Mouse (Mus musculus): ENCODE data around the gene Gm27027. TPM values are rescaled to one million over a fixed set of nuclear protein-coding genes. Genes with fewer than 3 reads are reported as not detected.

Gene Gm27027
- total RNA-seq (2017): not detected in 2 replicates

DNA sequence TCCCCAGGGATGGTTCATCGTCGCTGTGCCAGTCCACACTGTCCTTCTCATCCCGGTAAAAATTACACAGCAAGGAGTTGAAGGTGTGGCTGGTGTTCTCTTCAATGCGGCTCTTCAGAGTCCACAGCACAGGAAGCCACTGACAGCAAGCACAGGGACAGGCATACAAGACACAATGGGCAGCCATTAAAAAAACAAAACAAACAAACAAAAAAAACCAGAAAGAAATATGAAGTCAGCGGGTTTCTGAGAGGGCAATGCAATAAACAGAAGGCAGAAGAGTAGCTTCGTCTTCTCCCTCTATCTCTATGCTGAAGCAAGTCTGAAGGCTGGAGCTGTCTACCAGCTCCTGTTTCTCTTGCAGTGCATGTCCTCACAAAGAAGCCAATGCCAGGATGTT is at the start of gene Gm27027:
Gene Gm27027, minus strand, starts transcription at position 101 of the 400 bp plus-strand sequence.
- ATAC-seq (ENCODE audit: extremely low read depth, insufficient number of reproducible peaks, low FRiP score, poor library complexity, severe bottlenecking): no peak

DNA sequence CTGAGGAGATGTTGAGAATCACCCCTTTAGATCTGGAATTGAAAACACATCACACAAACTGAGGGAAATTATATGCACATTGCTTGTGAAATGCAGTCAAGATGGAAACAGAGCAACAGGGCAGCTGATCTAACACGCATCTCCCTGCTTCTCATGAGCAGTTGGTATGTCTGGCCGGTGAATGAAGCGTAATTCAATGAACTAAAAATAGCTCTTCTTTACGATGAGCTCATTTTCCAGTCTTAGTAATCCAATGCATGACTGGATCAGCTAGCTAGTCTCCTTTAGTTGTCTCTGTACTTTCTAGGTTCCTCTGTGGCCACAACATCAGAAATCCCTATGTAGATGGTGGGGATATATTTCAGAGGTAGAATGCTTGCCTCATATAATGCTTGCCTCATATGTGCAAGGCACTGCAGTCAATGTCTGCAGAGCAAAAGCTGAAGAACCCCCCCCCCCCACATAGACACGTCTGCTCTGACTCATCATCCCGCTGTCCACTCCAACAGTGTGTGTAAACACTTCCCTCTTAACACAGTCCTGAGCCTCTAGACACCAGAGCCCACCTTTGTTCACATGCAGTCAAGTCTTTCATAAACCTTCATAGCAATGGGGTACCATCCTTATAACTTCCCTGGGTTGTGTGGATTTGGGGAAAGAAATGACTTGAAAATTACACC is 49.4 kb upstream of the Gm27027 start:
- ATAC-seq (ENCODE audit: extremely low read depth, insufficient number of reproducible peaks, low FRiP score, poor library complexity, severe bottlenecking): no peak

DNA sequence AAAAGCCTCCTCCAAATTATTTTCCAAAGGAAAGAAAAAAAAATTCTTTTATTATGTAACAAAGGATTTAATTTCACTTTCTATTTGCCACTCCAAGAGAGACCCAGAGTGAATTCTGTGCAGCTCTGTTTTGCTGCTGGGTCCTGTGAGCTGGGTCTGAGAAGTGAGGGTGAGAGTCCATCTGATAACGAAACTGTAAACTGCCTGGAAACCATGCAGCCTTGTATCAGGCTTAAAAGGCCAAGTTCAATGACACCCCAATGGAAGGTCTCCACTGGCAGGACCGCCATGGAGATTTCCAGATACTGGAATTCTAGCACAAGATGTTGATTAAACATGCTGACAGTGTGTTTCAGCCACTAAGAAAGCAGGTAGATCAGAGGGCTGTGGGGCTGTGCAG is 48.0 kb upstream of the Gm27027 start:
- ATAC-seq (ENCODE audit: extremely low read depth, insufficient number of reproducible peaks, low FRiP score, poor library complexity, severe bottlenecking): no peak

DNA sequence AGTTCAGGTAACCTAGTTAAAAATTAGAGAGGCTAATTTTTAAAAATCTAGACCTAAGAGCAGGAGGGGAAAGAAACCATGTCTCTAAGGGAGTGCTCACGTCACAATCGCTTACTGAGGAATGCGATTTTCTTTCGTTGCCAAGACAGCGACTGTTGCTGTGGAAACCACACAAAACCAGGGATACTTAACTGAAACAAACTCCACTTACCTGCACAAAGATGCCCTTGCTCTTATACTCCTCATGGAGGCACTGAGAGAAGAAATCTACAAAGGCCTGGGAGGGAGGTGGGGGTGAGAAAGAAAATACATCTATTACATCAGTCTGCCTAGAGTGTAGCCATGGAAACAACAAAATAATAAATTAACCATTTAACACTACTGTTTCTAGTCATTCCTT is 47.5 kb upstream of the Gm27027 start:
- ATAC-seq (ENCODE audit: extremely low read depth, insufficient number of reproducible peaks, low FRiP score, poor library complexity, severe bottlenecking): no peak

DNA sequence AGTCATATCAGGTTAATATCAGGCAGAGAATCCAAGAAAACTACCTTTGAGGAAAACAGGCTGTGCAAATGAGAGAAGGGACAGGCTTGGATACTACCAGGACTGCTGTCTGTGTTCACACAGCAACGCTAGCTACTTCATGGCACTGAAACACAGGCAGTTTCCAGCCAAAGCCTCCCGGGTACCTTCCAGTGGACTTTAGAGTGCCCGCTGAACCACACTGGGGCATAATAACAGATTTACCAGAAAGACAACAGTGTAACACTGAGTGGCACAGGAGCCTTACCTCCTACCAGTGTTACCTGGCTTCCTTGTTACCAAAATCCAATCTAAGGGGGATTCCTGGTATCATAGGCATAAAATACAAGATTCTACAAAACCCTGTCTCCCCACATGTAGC is 46.3 kb upstream of the Gm27027 start:
- ATAC-seq (ENCODE audit: extremely low read depth, insufficient number of reproducible peaks, low FRiP score, poor library complexity, severe bottlenecking): no peak

DNA sequence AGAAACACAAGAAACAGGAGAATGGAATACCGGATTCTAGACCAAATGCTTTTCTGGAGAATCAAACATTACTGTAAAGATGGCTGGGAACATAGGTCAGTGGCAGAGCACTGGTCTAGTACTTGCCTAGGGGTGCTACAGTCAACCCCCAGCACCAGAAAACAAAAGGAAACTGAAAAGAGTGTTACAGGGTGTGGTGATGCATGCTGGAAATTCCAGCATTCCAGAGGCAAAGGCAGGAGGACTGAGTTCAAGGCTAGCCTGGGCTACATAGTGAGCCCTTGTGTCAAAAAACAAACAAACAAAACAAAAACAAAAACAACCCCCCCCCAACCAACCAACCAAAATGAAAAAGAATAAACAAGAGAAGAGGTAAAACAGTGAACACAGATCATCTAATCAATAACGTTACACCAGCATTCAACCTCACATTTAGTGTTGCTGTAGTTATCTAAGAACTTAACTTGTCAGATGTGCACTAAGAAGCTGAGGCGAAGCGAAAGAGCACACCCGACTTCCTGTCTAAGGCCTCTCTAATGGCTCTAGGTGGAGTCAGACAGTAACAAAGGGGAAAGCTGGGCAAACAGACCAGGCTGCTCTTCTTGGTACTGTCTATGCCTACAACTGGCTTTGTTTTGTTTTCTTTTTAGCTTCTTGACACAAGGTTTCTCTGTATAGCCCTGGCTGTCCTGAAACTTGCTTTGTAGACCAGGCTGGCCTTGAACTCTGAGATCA is 44.4 kb upstream of the Gm27027 start:
- no peak for ATAC-seq (ENCODE audit: extremely low read depth, insufficient number of reproducible peaks, low FRiP score, poor library complexity, severe bottlenecking)

DNA sequence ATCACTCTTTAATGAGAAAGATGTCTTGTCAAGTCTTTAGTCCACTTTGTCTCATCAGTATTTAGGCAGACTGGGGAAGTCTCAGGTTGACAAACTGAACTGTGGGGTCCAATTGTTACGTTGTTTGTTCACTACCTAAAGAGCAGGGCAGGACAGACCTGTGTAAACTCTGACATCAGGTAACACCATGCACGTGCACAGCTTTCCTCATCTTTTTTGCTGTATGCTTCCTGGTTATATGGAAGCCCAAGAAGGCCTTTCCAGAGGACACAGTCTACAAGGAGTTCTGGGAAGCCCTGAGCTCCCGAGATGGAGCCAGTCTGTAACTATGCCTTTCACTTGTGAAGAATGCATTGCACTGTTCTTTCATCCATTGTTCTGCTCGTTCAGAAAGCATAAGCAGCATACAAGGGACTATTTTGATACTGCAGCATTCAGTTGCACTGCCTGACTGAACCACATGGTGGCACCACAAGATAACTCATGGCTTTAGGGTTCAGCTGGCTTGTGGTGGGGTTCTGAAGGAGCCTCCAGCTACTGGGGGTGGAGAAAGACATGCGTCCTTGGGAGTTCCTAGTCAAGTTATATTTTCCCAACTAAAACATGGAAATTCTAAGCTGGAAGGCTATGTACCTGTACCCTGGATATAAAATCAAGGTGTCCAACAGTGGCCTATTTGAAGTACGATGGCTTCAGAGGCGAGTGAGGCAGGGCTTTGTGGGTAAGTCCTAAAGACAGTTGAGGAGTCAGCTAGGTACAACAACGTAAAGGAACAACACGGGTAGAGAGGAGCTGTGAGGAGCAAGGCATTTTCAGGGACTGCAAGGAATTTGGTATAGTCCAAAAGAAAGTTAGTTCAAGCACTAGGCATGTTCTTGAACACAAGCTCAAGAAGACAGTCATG is 39.5 kb upstream of the Gm27027 start:
- peak; percentile 44; the same call in 1 of the 2 replicates for ATAC-seq (ENCODE audit: extremely low read depth, insufficient number of reproducible peaks, low FRiP score, poor library complexity, severe bottlenecking)

DNA sequence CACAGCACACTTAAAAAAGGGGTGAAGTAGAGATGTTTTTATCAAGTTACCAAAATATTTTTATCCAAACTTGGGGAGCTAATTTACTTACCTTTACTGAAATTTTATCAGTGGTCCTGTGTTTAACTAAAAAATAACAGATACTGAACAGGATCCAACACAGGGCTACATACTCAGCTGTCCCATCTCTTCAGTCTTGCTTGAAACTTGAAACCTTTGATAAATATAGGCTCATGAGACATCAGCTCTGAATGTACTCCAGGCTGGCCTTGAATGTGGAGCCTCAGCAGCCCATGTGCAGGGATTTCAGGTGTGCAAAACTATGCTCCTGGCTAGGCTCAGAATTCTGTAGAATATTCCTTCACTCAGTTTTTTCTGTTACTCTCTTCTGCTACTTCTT is 34.4 kb upstream of the Gm27027 start:
- no peak for ATAC-seq (ENCODE audit: extremely low read depth, insufficient number of reproducible peaks, low FRiP score, poor library complexity, severe bottlenecking)

DNA sequence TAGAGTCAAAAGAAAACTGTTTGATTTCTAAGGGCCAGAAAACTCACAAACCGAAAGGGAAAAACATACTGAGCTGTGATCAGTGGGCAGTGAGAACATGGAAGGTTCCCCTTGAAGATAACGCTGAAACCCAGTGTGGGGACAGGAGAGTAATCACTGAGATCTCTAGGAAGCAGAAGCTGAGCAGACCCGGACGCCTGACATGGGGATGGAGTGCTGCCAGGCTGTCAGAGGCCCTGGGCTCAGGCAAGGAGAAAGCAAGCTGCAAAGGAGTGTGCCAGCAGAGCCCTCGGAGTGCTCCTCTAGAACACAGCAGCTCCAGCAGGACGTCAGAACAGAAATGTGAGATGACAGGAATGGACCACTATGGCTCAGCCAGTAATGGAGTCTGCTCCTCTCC is 28.5 kb upstream of the Gm27027 start:
- ATAC-seq (ENCODE audit: extremely low read depth, insufficient number of reproducible peaks, low FRiP score, poor library complexity, severe bottlenecking): no peak

DNA sequence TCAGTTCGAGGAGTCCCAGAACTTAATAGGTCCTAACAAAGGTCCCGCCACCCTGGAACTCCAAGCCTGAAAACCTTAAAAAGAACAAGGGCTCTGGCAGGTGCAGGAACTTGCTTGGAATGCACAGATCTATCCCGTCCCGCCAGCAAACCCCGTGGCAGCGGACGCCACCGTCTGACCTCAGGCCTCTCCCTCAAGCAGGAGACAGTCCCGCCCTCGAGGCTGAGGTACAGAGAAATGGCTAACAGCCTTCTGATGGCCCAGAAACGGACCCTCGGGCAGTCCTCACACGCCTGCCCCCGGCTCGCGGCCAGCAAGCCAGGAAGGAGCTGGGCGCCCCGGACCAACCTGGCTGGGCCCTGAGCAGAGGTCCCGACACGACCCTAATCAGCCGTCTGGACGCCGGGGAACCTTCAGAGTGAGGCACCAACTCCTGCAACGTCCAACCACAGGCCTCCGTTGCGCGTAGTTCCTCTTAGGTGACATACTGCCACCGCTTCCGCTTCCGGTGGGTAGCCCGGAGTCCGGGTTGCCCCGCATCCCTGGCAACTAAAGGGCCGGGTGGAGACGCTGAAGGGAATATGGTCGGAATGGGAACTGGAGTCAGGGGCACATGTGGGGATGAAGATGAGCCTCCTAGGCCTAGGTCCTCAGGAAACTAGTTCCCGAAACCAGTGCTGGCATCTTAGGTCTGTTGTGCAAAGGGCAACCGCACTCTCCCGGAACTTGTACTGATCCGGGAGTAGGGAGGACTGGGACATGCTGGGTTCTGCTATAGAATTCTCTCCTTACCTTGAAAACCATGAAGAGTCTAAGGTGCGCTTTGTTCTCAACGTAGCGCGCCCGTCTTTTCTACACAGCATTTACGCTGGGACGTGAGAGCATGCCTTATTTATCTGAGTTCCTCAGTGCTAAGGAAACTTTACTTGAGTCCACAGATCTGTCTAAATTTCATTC is 14.5 kb upstream of the Gm27027 start, which contains the start of gene Alkbh3:
Gene Alkbh3, minus strand, starts transcription at position 473 of the 957 bp plus-strand sequence.
- peak; percentile 100 for ATAC-seq (ENCODE audit: extremely low read depth, insufficient number of reproducible peaks, low FRiP score, poor library complexity, severe bottlenecking)

DNA sequence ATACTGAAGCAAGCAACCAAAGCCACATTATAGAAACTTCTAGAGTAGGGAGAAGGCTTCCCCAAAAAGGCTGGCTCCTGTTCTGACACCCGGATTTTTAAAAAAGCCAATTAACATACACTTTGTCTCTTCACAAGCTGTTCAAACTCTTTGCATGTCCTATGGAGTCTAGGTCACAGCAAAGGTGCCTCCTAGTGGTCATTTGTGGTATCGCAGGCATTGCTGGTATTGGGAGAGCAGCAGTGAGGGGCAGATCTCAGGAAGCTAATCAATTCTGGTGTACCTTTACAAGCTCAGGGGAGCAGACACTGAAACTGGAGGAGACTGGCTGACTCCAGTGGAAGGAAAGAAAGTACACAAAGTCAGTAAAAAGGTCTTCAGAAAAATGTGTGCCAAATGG is 6.2 kb upstream of the Gm27027 start:
- peak; percentile 75; the same call in 1 of the 2 replicates for ATAC-seq (ENCODE audit: extremely low read depth, insufficient number of reproducible peaks, low FRiP score, poor library complexity, severe bottlenecking)

DNA sequence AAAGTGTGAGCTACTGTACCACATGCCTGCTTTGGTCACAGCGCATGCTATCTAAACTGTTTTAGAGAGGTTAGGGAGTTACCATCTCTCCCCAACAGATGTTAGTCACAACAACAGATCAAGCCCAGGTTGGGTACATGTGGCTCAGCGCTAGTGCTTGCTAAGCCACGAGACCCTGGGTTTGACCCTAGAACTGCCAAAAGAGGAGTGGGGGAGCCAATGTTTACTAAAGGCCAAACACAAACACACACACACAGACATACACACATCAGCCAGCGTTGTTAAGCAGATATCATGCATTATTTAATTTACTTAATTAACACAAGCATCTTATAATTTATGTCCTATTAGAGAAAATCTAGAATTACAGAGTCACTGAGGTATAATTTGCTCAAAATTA is 5.8 kb upstream of the Gm27027 start:
- ATAC-seq (ENCODE audit: extremely low read depth, insufficient number of reproducible peaks, low FRiP score, poor library complexity, severe bottlenecking): no peak

DNA sequence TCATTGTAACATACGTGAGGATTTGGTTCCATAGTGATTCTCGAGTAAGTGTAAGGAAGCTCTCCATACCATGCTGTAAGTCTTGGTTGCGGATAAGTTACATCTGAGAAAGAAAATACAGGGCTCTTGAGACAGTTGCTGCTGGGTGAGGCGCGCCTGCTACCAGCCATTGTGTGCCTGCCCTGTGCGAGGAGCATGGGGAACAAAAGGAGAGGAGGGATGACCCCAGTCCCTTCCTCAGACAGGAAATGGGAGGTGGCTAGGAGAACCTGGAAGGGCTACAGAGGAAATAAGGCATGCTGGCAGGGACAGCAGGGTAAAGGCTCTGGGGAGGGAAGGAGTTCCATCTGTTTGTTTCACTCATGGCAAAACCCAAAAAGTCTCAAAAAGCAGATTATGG is 5.3 kb upstream of the Gm27027 start:
- no peak for ATAC-seq (ENCODE audit: extremely low read depth, insufficient number of reproducible peaks, low FRiP score, poor library complexity, severe bottlenecking)

DNA sequence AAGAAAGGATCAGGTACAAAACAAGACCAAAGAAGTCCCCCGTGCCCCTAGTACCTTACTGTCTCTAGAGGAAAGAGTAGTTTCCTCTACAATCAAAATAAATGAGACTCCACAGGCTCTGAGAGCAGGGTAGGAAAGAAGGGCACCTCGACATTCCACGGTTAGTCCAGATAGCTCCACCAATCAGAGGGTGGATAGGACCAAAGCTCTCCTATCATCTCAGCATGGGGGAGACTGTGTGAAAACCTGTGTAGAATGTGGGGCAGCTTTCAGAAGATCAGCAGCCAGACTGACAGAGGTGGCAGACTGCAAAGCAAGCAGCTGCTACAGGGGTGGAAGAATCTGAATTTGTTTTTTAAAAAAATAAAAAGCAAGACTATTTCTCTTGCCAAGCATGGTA is 3.3 kb downstream of the Gm27027 start:
- no peak for ATAC-seq (ENCODE audit: extremely low read depth, insufficient number of reproducible peaks, low FRiP score, poor library complexity, severe bottlenecking)

DNA sequence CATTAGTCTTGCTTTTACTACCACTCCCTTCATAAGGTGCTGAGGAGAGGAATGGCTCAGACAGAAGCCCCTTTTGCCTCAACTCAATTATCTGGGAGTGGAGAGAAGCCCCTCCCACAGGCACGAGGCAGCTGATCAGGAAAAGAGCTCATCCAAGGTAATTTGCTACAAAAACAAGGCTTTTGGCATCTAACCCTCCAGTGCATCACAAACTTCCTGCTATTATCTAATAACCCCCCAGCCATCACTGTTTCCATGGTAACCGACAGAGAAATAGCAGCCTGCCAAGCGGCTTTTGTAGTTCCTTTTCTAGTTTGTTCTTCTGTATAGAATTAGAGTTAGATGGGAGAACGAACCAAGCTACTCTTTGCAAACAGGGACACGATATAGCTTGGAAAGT is 3.9 kb downstream of the Gm27027 start:
- no peak for ATAC-seq (ENCODE audit: extremely low read depth, insufficient number of reproducible peaks, low FRiP score, poor library complexity, severe bottlenecking)

DNA sequence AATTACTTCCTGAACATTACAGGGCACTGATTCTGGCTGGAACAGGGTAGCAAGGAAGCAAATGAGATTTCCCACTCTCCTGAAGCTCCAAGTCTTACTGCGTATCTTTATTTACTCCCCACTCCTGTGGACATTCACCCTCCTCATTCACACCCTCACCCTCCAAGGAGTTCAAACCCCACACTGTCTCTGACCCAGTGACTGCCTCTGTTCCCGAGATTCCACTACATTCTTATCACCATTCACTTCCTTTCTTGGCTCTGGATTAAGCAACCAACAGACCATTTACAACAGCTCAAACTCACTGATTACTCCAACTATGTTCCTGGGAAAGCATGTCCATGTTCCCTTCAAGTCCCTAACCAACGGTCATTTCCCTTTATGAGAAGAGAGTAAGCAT is 4.8 kb downstream of the Gm27027 start:
- ATAC-seq (ENCODE audit: extremely low read depth, insufficient number of reproducible peaks, low FRiP score, poor library complexity, severe bottlenecking): no peak

DNA sequence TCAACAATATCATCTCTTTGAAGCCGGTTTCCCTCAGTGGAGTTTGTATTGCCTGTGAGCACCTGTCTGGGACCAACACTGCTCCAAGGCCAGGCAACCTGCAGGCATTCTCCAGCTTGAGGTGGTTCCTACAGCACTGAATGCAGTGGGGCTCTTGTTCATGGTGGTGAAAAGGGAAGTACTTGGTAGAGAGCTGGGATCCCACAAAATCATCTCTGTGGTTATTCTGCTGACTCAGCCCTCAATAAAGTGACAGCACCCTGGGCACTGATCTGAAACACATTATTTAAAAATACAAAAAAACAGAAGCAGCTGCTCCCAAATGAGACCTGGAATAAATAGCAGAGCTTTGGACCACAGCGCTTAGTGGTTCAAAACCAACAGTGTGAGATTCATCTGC is 7.7 kb downstream of the Gm27027 start:
- no peak for ATAC-seq (ENCODE audit: extremely low read depth, insufficient number of reproducible peaks, low FRiP score, poor library complexity, severe bottlenecking)

DNA sequence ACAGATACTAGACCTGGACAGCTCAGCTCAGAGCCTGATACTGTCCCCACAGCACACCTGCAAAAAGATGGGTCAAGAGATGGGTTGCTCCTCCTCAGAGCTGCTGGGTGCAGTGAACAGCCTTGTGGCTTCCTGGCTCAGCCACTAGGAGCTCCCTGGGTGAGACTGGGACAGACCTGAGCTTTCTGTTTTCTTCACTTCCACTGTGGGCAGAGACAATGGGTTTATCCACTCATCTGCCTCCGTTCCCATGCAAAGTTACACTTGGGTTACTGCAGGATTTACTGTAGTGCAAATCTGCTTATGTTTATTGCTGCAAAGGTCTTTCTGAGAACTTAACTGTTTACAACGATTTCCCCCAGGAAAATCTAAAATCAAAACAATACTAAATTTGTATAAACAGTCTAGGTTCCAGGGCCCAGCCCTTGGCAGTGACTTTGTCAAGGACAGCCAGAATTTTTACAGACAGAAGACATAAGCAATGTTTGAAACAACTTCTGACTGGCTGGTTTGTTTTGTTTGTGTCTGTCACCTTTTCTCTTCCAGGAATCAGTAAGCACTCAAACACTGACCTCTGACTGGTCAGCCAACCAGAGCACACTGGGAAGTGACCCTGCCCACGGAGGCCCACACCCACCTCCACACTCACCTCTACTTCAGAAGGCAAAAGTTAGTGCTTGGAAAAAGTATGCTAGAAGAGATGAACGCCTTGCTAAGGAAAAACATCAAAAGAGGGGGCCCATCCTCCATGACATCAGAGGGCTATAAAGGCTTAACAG is 13.5 kb downstream of the Gm27027 start:
- ATAC-seq (ENCODE audit: extremely low read depth, insufficient number of reproducible peaks, low FRiP score, poor library complexity, severe bottlenecking): no peak

Data from neutrophil, adult 5-6 weeks (primary cell).